Mouse (Mus musculus) right cerebral cortex, adult 18-20 months (tissue): ENCODE measurements around the gene Fbxw10.

Experiments used
- DNase-seq: peaks from one replicate; pipeline ENCODE4 v3.0.0; 2022; ENCODE audit warnings: mixed read lengths

Fbxw10 gene

DNA sequence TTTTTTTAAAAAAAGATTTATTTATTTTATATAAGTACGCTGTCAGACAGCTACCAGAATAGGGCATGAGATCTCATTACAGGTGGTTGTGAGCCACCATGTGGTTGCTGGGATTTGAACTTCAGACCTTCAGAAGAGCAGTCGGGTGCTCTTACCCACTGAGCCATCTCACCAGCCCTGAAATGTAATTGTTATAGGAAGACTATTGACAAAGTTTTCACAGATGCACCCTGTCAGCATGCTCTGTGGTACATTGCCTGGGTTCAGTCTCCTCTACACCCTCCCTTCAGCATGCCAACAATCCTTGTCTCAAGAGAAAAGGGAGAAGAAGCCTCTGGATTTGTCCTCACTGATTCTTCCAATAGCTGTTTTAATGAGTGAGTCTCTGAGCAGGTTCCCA, 66.3 kb downstream of the Fbxw10 start:
- no peak for DNase-seq

DNA sequence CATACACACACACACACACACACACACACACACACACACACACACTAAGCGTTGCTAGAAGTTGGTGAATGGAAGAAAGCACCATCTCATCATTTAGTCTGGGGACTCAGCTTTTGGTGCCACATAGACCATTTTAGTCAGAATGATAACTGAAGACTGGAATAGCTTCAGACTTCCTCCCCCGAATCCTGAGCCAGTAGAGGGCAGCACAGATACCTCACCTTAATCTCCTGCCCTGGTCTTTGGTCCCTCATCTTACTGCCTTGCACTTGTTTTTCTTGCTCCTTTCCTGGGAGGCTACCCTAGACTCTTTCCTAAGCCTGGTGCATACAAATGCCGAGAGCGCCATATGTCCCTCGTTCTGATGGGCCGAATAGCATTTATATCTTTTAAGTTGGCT, 67.7 kb downstream of the Fbxw10 start:
- DNase-seq = peak; percentile 18

DNA sequence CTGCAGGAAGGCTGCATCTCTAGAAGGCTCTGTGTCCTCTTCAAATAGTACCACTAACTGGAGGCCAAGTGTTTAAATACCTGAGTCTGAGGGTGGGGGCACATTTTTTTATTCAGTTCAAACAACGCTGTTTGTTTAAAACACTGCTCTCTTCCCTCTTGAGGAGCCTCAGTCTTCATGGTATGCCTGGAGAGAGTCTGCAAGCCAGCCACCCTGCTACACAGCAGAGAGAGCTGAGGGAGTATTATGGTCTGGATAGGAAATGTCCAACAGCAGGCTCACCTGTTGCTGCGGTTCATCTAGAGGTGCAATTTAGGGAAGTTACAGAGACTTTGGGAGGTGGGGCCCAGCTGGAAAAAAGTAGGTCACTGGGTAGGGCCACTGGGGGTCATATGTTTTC, 68.6 kb downstream of the Fbxw10 start:
- no peak for DNase-seq

DNA sequence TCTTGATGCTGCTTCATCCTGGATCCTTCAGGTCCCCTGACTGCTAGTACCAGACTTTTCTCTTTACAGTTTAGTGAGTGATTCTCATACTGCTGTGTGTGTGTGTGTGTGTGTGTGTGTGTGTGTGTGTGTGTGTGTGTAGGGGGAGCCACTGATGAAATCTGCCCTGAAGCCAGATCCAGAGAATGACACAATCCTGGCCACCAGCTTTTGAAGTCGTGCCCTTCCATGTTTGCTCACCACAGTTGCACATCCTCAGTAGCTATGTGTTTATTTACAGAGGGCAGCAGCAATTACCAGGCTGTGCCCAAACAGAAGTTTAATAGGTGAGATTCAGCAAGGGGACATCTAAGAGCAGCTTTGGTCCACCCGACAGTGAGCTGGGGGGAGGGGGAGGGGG, 69.9 kb downstream of the Fbxw10 start:
- no peak for DNase-seq

DNA sequence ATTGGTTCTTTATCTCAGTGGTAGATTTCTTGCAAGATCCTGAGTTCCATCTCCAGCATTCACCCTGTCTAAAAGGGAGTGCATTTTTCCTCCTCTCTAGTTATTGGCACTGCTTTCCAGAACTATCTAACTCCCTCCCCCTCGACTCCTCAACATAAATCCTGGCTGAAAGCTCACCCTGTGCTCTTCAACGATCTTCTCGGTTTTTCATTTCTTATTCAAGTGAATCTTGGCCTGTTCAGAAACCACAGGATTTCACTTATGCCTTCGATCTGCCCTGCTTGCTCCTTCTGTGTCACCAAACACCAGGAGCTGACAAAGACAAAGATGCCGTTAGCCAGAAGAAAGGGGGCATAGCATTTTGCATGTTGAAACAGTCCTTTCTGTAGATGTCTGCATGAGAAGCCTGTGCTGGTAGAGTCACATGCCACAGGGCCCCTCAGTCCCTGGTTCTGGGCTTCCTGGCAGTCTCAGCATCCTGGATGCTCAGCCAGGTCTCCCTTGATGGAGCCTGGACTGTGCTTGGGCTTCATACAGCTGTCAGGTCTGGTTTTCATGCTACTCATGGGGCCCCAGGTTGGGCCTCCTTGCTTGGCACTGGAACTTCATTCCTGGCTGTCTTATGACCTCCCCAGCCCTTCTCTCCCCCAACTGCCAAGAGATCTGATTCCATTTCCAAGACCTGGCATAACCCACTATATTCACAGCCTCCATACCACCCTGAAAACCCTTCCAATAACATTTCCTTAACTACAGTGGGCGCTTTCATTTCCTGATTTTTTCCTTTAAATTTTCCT, 73.3 kb downstream of the Fbxw10 start:
- no peak for DNase-seq

DNA sequence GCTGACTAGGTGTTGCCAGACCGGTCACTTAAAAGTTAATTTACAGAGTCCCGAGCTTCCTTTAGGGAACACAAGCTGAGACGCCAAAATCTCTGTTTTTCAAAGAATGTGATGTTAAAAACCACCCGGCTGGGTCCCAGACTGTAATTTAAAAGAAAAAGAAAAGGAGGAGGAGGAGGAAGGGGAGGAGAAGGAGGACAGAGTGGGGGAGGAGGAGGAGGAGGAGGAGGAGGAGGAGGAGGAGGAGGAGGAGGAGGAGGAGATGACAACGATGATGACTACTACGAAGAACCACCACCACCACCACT, 73.8 kb downstream of the Fbxw10 start:
- no peak for DNase-seq

DNA sequence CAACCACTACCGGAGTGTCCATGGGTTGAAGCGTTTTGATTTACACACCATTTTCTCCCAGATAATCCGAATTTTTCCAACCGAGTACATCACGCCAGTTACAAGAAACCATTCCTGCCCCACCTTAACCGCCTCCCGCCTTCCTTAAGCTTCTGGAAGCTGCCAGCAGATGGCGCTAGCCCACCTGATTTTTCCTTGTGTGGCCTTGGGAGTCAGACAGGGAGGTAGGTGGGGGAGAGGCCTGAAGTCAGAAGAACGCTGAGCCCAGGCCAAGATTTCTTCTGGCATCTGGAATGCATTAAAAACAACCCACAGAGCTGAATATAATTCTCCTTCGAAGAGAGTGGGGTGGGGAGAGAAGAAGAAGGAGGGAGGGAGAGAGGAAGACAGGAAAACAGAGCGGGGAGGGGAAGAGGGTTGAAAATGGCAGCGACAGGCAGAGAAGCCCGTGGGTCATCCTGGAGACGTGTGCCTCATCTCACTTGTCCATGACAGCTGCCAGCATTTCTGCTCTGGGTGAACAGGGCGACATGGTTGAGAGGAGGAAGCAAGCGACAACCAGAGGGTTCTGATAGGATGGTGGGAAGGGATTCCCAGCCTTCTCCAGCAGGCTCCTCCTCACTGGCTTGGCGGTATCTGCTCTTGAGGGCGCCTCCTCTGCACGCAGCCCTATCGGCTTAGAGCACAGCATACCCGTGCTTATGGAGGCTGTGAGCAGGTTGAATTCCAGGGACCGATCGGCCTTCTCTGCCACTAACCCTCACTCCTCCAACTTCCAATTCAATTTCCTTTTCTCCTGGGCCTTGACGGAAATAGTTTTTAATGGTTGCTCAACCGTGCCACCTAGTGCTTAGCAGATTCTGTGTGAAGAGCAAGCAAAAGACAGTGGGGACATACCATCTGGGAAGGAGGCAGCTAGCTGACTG, 74.4 kb downstream of the Fbxw10 start:
- DNase-seq = peak; percentile 93

DNA sequence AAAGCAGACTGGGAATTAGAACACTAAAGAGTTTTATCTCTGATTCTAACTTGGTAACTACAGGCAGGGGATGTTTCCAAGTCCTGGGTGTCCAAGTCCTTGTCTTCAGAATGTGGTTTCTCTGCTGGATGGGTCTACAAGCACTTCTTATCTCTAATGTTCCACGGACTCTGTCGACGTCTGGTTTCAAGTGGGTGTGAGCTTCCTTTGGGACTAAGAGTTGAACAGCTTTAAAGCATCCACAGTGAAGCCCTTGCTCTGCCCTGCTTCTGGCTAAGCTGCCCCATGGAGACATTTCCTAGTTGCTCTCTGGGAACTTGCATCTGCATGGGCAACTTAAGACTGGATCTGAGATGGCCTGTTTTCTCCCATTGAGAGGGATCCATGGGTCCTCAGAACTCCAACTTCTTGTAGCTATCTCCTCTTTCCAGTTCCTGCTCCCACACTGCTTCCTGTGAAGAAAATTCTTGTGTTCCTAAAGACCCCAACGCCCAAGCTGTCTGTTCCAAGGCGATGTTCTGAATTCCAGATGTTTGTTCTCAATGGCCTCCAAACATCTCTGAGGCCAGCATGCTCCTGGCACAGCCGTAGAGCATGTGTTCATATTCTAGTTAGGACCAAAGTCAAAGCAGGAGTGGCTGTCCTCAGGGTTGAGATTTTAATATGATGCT, 77.4 kb downstream of the Fbxw10 start:
- DNase-seq = no peak
